Mouse (Mus musculus) right cerebral cortex, postnatal 25 days (tissue): ENCODE data around the gene Notch4.

Experiments
- DNase-seq: peaks from one replicate; pipeline ENCODE4 v3.0.0; 2022

The Notch4 gene

GRCm38 (mm10) chr17:34597566-34598095 is 33.6 kb downstream of the Notch4 start, which contains the start of gene Ager:
Ager (plus strand) TSS chr17:34597862.
- DNase-seq: no peak

- no peak for DNase-seq
Observed at GRCm38 (mm10) chr17:34599891-34600290, 35.8 kb downstream of the Notch4 start.

GRCm38 (mm10) chr17:34601796-34602195 is 37.7 kb downstream of the Notch4 start:
- no peak for DNase-seq

GRCm38 (mm10) chr17:34603375-34604060 is 39.5 kb downstream of the Notch4 start, which contains the start of gene Rnf5:
Rnf5 (minus strand) TSS chr17:34603690.
- DNase-seq: peak; percentile 97

GRCm38 (mm10) chr17:34604061-34604508 is 40.0 kb downstream of the Notch4 start, which contains the start of gene Agpat1:
Agpat1 (plus strand) TSS chr17:34604262.
- peak; percentile 97 for DNase-seq

- DNase-seq: no peak
Observed at GRCm38 (mm10) chr17:34604511-34605237, 40.6 kb downstream of the Notch4 start.

- peak; percentile 98 for DNase-seq
Observed at GRCm38 (mm10) chr17:34605609-34606008, 41.5 kb downstream of the Notch4 start.

GRCm38 (mm10) chr17:34606186-34607039 is 42.3 kb downstream of the Notch4 start:
- DNase-seq: no peak

GRCm38 (mm10) chr17:34607997-34608396 is 43.9 kb downstream of the Notch4 start:
- DNase-seq: no peak

GRCm38 (mm10) chr17:34611050-34611449 is 47.0 kb downstream of the Notch4 start:
- no peak for DNase-seq

- DNase-seq: no peak
Observed at GRCm38 (mm10) chr17:34613054-34613645, 49.1 kb downstream of the Notch4 start.

GRCm38 (mm10) chr17:34613830-34614229 is 49.8 kb downstream of the Notch4 start:
- DNase-seq: no peak

- DNase-seq: no peak
Observed at GRCm38 (mm10) chr17:34615871-34616270, 51.8 kb downstream of the Notch4 start, which contains the start of gene Egfl8. Egfl8 (minus strand) TSS chr17:34615971.

- no peak for DNase-seq
Observed at GRCm38 (mm10) chr17:34618999-34619398, 54.9 kb downstream of the Notch4 start.

GRCm38 (mm10) chr17:34621006-34621405 is 56.9 kb downstream of the Notch4 start:
- no peak for DNase-seq

- DNase-seq: no peak
Observed at GRCm38 (mm10) chr17:34623161-34623560, 59.1 kb downstream of the Notch4 start.

- DNase-seq: no peak
Observed at GRCm38 (mm10) chr17:34624981-34625380, 60.9 kb downstream of the Notch4 start.

- no peak for DNase-seq
Observed at GRCm38 (mm10) chr17:34626062-34626772, 62.1 kb downstream of the Notch4 start.

GRCm38 (mm10) chr17:34626773-34627092 is 62.7 kb downstream of the Notch4 start:
- DNase-seq: no peak

GRCm38 (mm10) chr17:34627093-34627942 is 63.2 kb downstream of the Notch4 start:
- peak; percentile 89 for DNase-seq
